Mouse (Mus musculus) small intestine, adult 2 months (tissue): ENCODE data around the gene Gm10378. TPM values are rescaled to one million over a fixed set of nuclear protein-coding genes. Genes with fewer than 3 reads are reported as not detected.
"Not testable (repeated sequence)": the region's sequence is repeated elsewhere in the genome, so short reads cannot be mapped to it uniquely, and the experiment has no call there.

Experiments used
- H3K27ac ChIP-seq: fragments of 200-500 bp; 2 replicates; pipeline ENCODE4 v1.5.1; 2012; ENCODE audit warnings: low read depth, low read length, control low read depth, inconsistent platforms; ENCODE audit not compliant: insufficient read depth
- H3K27me3 ChIP-seq: fragments of 200-500 bp; 2 replicates; pipeline ENCODE4 v1.6.1; 2012; ENCODE audit warnings: mild to moderate bottlenecking, moderate library complexity, low read length, inconsistent platforms; ENCODE audit not compliant: control insufficient read depth, insufficient read depth
- H3K36me3 ChIP-seq: fragments of 200-500 bp; 2 replicates; pipeline ENCODE4 v1.6.1; 2012; ENCODE audit warnings: mild to moderate bottlenecking, low read length, control low read depth, inconsistent platforms; ENCODE audit not compliant: control insufficient read depth, insufficient read depth
- H3K4me1 ChIP-seq: fragments of 200-500 bp; 2 replicates; pipeline ENCODE4 v1.6.1; 2012; ENCODE audit warnings: low read length, inconsistent platforms, mixed read lengths; ENCODE audit not compliant: control insufficient read depth, insufficient read depth, insufficient read length
- H3K4me3 ChIP-seq: fragments of 200-500 bp; 2 replicates; pipeline ENCODE4 v1.5.1; 2012; ENCODE audit warnings: low read depth, mild to moderate bottlenecking, control low read depth, inconsistent platforms, low read length, moderate library complexity
- WGBS: fragments of 180-500 bp; shearing (Covaris S2); methylation state at CpG from one replicate; pipeline ENCODE4 v1.1.7; 2018; 5-methylcytosine and 5-hydroxymethylcytosine counted together
- polyA plus RNA-seq: library from polyadenylated mRNA; depleted of rRNA; stranded (reverse); fragments of >200 nt; gene quantifications from 2 replicates; pipeline ENCODE4 v1.2.3, GENCODE M21; 2012; rRNA removed

Gene Gm10378
- not detected in 2 replicates for polyA plus RNA-seq

DNA sequence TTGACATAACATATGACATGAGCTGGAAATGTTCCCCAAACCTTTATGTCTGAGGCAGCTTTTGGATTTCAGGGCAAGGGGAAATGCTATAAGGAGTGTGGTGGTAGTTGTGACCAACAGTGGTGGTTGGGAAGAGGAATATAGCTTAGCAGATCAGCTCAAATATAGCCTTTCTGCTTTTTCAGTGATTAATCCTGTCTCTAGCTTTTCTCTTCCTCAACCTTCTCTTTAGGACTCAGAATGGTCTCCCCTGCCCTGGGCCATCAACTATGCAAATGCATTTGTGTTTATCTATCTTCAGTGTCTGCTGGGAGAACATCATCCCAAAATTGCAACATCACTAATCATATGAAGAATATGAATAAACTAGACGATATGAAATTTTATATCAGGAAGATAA, at the start of gene Gm10378:
Gene Gm10378 (plus strand): TSS at position 301 of the 400 bp plus-strand sequence.
- not testable (repeated sequence) for H3K27ac ChIP-seq, H3K27me3 ChIP-seq, H3K4me1 ChIP-seq, H3K4me3 ChIP-seq, H3K36me3 ChIP-seq
- WGBS, result no CpG with 5 or more reads among the region's 1 CpGs

DNA sequence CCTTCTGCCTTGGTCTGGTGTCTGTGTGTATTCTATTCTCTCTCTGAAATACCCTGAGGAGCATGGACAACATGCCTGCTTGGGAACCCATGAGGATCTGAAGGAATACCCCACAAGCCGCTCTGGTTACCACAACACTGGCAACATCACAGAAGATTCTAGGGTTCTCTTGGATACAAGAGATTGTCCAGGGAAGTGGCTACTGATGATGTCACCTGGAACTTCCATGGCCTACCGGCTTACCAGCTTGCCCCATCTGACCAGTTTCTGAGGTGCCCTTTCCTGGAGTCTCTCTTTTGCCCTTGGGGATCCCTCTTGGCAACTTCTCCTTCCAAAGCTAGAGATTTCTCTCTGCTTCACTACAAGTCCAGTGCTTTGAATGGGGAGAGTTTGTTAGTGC, 13.9 kb upstream of the Gm10378 start, which contains the start of gene Gm3633:
Gene Gm3633 (minus strand): TSS at position 101 of the 400 bp plus-strand sequence.
- not testable (repeated sequence) for H3K36me3 ChIP-seq, H3K4me3 ChIP-seq, H3K27ac ChIP-seq, H3K4me1 ChIP-seq, H3K27me3 ChIP-seq
- WGBS, result 89% methylated on average over 1 of the region's 2 CpGs

Other genes starting within 250 kb of the Gm10378 start
- gene Gm8005, start 216.3 kb upstream of the Gm10378 start, polyA plus RNA-seq, result not detected in 2 replicates
- gene Gm8011, start 192.1 kb upstream of the Gm10378 start, polyA plus RNA-seq, result not detected in 2 replicates
- not detected in 2 replicates for gene Gm8020, start 153.6 kb upstream of the Gm10378 start, polyA plus RNA-seq
- not detected in 2 replicates for gene Gm8024, start 131.7 kb upstream of the Gm10378 start, polyA plus RNA-seq
- not detected in 2 replicates for gene Gm17124, start 56.1 kb upstream of the Gm10378 start, polyA plus RNA-seq
- gene Gm3633, start 14.0 kb upstream of the Gm10378 start, polyA plus RNA-seq, result not detected in 2 replicates
- gene Gm3015, start 112.9 kb downstream of the Gm10378 start, polyA plus RNA-seq, result not detected in 2 replicates
- gene Gm10377, start 142.0 kb downstream of the Gm10378 start, polyA plus RNA-seq, result not detected in 2 replicates
- gene Gm21977, start 197.5 kb downstream of the Gm10378 start, polyA plus RNA-seq, result not detected in 2 replicates